Mouse (Mus musculus): Measurements from ENCODE around the gene Kiss1r. TPM values are rescaled to one million over a fixed set of nuclear protein-coding genes. Genes with fewer than 3 reads are reported as not detected.

Kiss1r gene
- polyA plus RNA-seq, 1 experiment from 2014 or later = 0.37 TPM

- H3K4me3 ChIP-seq = peak overlapping the region; percentile 78
- peaks cover 71% of the 10 kb centered on the region for H3K36me3 ChIP-seq (replicated peaks)
- no peaks in the 10 kb centered on the region for H3K9me3 ChIP-seq
- H3K27ac ChIP-seq (replicated peaks) = peak overlapping the region; percentile 49
- no peak for DNase-seq (ENCODE audit: low spot score)
- WGBS = 91% methylated on average over 10 of the region's 10 CpGs
- peaks cover 23% of the 10 kb centered on the region for H3K4me1 ChIP-seq
- H3K27me3 ChIP-seq (replicated peaks; ENCODE audit: low read depth, poor library complexity, severe bottlenecking) = peaks cover 15% of the 10 kb centered on the region
Observed at GRCm38 (mm10) chr10:79907415-79907814, 9.4 kb upstream of the Kiss1r start.

DNA sequence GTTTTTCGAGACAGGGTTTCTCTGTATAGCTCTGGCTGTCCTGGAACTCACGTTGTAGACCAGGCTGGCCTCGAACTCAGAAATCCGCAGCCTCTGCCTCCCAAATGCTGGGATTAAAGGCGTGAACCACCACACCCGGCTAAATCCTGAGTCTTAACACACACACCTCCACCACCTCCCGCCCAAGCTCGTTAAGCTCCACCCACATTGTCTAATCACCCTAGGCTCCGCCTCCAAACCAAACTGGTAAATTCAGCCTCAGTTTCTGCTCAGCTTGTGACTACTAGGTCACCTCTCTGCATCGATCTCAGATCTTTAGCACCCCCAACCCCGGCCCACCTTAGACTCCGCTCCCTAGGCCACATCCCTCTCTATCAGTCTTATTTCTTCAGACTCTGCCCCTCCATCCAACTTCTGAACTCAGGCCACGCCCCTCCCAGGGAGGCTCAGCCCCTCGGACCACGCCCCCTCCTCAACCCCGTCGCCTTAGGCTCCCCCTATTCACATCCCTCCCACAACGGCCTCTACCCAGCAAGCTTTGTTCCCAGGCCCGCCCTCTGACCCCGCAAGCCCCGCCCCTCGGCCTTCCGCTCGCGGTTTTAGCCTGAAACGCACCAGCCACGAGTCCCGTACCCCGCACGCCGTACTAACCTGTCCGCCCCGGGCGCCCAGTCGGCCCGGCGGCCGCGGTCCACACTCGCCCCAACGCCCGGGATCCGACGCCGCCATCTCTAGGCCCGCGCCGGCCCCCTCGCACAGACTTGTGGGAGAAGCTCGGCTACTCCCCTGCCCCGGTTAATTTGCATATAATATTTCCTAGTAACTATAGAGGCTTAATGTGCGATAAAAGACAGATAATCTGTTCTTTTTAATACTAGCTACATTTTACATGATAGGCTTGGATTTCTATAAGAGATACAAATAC, 8.3 kb upstream of the Kiss1r start, which contains the start of gene Med16:
Gene Med16, minus strand, starts transcription at position 757 of the 925 bp plus-strand sequence.
- peak within 1 kb of the TSS; percentile 100 for H3K27ac ChIP-seq (replicated peaks)
- no peaks in the 10 kb centered on the region for H3K9me3 ChIP-seq
- peak within 1 kb of the TSS; percentile 78 for H3K4me3 ChIP-seq
- WGBS = 2% methylated on average over 52 of the region's 52 CpGs
- peaks cover 71% of the 10 kb centered on the region for H3K36me3 ChIP-seq (replicated peaks)
- H3K27me3 ChIP-seq (replicated peaks; ENCODE audit: low read depth, poor library complexity, severe bottlenecking) = peaks cover 5% of the 10 kb centered on the region
- peaks cover 27% of the 10 kb centered on the region for H3K4me1 ChIP-seq
- peak; percentile 97 for DNase-seq (ENCODE audit: low spot score)

DNA sequence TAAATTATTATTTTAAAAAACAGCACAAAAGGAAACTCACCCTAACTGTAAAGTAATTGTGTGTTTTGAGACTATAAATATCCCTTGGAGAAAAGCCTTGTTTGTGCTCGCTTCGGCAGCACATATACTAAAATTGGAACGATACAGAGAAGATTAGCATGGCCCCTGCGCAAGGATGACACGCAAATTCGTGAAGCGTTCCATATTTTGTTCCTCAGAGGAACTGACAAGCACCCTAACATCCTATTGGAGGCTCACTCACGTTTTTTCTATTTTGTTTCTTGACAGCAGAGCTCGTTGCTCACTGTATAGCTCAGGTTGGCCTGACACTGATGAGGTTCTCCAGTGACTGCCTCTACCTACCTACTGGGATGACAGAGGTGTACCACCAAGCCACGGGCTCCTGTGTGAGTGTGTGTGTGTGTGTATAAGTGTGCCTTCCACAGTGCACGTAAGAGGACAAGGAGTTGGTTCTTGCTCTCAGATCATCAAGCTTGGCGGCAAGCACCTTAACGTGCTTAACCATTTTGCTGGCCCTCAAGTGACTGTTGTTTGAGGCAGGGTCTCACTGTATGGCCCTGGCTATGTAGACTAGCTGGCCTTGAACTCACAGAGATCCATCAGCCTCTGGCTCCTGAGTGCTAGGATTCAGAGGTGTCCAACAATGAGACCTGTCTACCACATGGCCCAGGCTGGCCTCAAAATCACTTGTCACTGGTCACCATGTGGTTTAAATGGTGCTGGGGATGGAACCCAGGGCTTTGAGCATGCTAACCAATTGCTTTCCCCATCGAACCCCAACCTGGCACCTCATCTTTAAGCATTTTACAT, 7.5 kb upstream of the Kiss1r start:
- H3K27me3 ChIP-seq (replicated peaks; ENCODE audit: low read depth, poor library complexity, severe bottlenecking) = no peaks in the 10 kb centered on the region; the same call in 1 of the 2 replicates

DNA sequence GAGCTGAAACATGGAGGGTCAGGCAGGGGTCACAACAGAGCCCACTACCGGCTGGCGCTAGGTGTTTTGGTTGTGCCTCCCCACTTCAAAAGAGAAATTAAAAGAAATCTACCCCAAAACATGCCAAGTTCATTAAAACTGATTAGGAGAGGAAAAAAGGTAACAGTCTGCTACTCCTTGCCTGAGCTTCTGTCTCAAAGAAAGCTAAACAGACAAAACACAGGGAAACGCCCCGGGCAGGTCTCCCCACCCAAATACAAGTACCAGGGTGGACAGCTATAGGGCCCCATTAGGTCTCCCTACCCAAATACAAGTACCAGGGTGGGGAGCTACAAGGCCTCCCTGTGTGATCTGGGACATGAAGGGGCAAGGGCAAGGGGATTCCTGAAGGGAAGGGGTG, 6.2 kb upstream of the Kiss1r start, which contains the start of gene Gm26602:
Gene Gm26602, plus strand, starts transcription at position 301 of the 400 bp plus-strand sequence.
- H3K9me3 ChIP-seq = no peaks in the 10 kb centered on the region
- no peaks in the 10 kb centered on the region; the same call in 1 of the 2 replicates for H3K27me3 ChIP-seq (replicated peaks; ENCODE audit: low read depth, poor library complexity, severe bottlenecking)
- 91% methylated on average over 4 of the region's 4 CpGs for WGBS
- peaks cover 45% of the 10 kb centered on the region for H3K4me1 ChIP-seq
- no peak within 1 kb of the TSS for H3K27ac ChIP-seq (replicated peaks)
- H3K4me3 ChIP-seq = peak within 1 kb of the TSS; percentile 78
- H3K36me3 ChIP-seq (replicated peaks) = peaks cover 52% of the 10 kb centered on the region
- no peak for DNase-seq (ENCODE audit: low spot score)

More for the DNA sequence above, 7.5 kb upstream of the Kiss1r start:
- Histone ChIP-seq H3K4me1 (peaks cover 33% of the 10 kb centered on the region), H3K9me3 (no peaks in the 10 kb centered on the region), H3K4me3 (peak overlapping the region; percentile 78), H3K36me3 (replicated peaks) (peaks cover 64% of the 10 kb centered on the region), H3K27ac (replicated peaks) (peak overlapping the region; percentile 100)
- 25% methylated on average over 14 of the region's 14 CpGs for WGBS
- peak; percentile 50 for DNase-seq (ENCODE audit: low spot score)

DNA sequence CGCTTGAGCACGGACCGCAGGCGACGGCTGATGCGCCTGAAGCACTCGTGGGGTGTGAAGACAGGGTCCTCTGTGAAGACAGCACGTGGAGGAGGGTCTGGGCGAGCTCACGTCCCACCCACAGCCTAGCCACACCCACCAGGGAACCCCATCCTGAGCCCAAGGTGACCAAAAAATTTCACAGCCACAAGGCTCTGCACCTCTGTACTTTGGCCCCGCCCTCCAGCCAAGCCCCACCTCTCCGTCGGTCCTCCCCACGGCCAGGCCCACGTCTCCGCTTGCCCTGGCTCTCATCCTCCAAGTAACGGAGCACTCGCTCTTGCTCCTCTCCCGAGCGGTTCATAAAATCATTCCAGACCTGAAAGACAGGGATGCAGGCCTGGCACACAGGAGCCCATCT, 4.4 kb upstream of the Kiss1r start:
- H3K9me3 ChIP-seq = no peaks in the 10 kb centered on the region
- peaks cover 34% of the 10 kb centered on the region for H3K36me3 ChIP-seq (replicated peaks)
- no peak for DNase-seq (ENCODE audit: low spot score)
- H3K4me3 ChIP-seq = 0 out of 2 replicates have a peak overlapping the region, but pooled peaks have one; percentile 18
- peaks cover 59% of the 10 kb centered on the region for H3K4me1 ChIP-seq
- H3K27ac ChIP-seq (replicated peaks) = no peak overlapping the region
- H3K27me3 ChIP-seq (replicated peaks; ENCODE audit: low read depth, poor library complexity, severe bottlenecking) = peaks cover 4% of the 10 kb centered on the region
- 65% methylated on average over 20 of the region's 20 CpGs for WGBS

GRCm38 (mm10) chr10:79914131-79914947, 2.4 kb upstream of the Kiss1r start:
- H3K27me3 ChIP-seq (replicated peaks; ENCODE audit: low read depth, poor library complexity, severe bottlenecking) = peaks cover 24% of the 10 kb centered on the region
- no peak for DNase-seq (ENCODE audit: low spot score)
- H3K27ac ChIP-seq (replicated peaks) = peak overlapping the region; percentile 44; the same call in 1 of the 2 replicates
- H3K36me3 ChIP-seq (replicated peaks) = peaks cover 34% of the 10 kb centered on the region
- no peaks in the 10 kb centered on the region for H3K9me3 ChIP-seq
- 63% methylated on average over 11 of the region's 11 CpGs for WGBS
- H3K4me1 ChIP-seq = peaks cover 61% of the 10 kb centered on the region
- H3K4me3 ChIP-seq = peak overlapping the region; percentile 89

GRCm38 (mm10) chr10:79914948-79915596, 1.7 kb upstream of the Kiss1r start:
- WGBS = 77% methylated on average over 7 of the region's 7 CpGs
- H3K27me3 ChIP-seq (replicated peaks; ENCODE audit: low read depth, poor library complexity, severe bottlenecking) = peaks cover 31% of the 10 kb centered on the region
- H3K9me3 ChIP-seq = no peaks in the 10 kb centered on the region
- peaks cover 61% of the 10 kb centered on the region for H3K4me1 ChIP-seq
- peaks cover 34% of the 10 kb centered on the region for H3K36me3 ChIP-seq (replicated peaks)
- peak overlapping the region; percentile 89 for H3K4me3 ChIP-seq
- no peak overlapping the region for H3K27ac ChIP-seq (replicated peaks)
- DNase-seq (ENCODE audit: low spot score) = no peak

- H3K4me3 ChIP-seq = peak overlapping the region; percentile 89
- peaks cover 41% of the 10 kb centered on the region for H3K27me3 ChIP-seq (replicated peaks; ENCODE audit: low read depth, poor library complexity, severe bottlenecking)
- peaks cover 71% of the 10 kb centered on the region for H3K4me1 ChIP-seq
- H3K9me3 ChIP-seq = no peaks in the 10 kb centered on the region
- 9% methylated on average over 8 of the region's 8 CpGs for WGBS
- H3K27ac ChIP-seq (replicated peaks) = peak overlapping the region; percentile 94
- no peak for DNase-seq (ENCODE audit: low spot score)
- H3K36me3 ChIP-seq (replicated peaks) = peaks cover 26% of the 10 kb centered on the region
Observed at GRCm38 (mm10) chr10:79916081-79916480, 690 bp upstream of the Kiss1r start.

GRCm38 (mm10) chr10:79917532-79918100, 845 bp downstream of the Kiss1r start:
- Histone ChIP-seq H3K27ac (replicated peaks) (no peak overlapping the region), H3K4me1 (peaks cover 78% of the 10 kb centered on the region), H3K9me3 (0 out of 2 replicates have a peak, but pooled peaks cover 3% of the 10 kb centered on the region), H3K4me3 (peak overlapping the region; percentile 89), H3K36me3 (replicated peaks) (peaks cover 10% of the 10 kb centered on the region), H3K27me3 (replicated peaks; ENCODE audit: low read depth, poor library complexity, severe bottlenecking) (peaks cover 56% of the 10 kb centered on the region)
- WGBS = 68% methylated on average over 5 of the region's 5 CpGs
- DNase-seq (ENCODE audit: low spot score) = no peak

GRCm38 (mm10) chr10:79918231-79919078, 1.7 kb downstream of the Kiss1r start:
- Histone ChIP-seq H3K27ac (replicated peaks) (0 out of 2 replicates have a peak overlapping the region, but pooled peaks have one; percentile 30), H3K4me1 (peaks cover 80% of the 10 kb centered on the region)
- DNase-seq (ENCODE audit: low spot score) = peak; percentile 56

More at GRCm38 (mm10) chr10:79918231-79919078, 1.7 kb downstream of the Kiss1r start:
- peaks cover 2% of the 10 kb centered on the region for H3K36me3 ChIP-seq (replicated peaks)
- peaks cover 65% of the 10 kb centered on the region for H3K27me3 ChIP-seq (replicated peaks; ENCODE audit: low read depth, poor library complexity, severe bottlenecking)
- H3K4me3 ChIP-seq = peak overlapping the region; percentile 89
- 3% methylated on average over 35 of the region's 35 CpGs for WGBS
- 0 out of 2 replicates have a peak, but pooled peaks cover 4% of the 10 kb centered on the region for H3K9me3 ChIP-seq

Data from embryonic facial prominence, embryonic 10.5 days (tissue).